Mouse (Mus musculus) natural killer cell, adult 2 months (primary cell): Measurements from ENCODE around the gene Stx8.

ENCODE experiments used
- DNase-seq, 2 experiments: peaks; one replicate each; pipeline ENCODE4 v3.0.0; 2022; ENCODE audit warnings: low spot score in 2 of 2

The Stx8 gene

DNA sequence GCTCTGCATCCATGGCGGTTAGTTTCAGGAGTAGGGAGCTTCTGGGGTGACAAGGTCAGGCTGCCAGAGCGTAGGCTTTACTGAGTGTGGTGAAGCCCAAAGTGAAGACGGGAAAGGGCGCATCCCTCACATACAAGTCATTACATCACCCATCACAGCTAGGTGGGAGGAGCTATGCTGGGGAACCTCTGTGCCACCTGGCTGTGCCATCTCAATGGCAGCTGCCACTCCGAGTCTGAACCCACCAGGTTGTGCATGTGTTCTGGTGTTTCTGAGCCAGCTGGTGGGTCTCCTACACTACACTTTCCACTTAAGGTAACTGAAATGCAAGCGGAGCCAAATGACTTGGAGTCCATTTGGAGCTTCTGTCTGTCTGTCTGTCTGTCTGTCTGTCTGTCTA lies 261.8 kb downstream of the Stx8 start:
- DNase-seq, result no peak

DNA sequence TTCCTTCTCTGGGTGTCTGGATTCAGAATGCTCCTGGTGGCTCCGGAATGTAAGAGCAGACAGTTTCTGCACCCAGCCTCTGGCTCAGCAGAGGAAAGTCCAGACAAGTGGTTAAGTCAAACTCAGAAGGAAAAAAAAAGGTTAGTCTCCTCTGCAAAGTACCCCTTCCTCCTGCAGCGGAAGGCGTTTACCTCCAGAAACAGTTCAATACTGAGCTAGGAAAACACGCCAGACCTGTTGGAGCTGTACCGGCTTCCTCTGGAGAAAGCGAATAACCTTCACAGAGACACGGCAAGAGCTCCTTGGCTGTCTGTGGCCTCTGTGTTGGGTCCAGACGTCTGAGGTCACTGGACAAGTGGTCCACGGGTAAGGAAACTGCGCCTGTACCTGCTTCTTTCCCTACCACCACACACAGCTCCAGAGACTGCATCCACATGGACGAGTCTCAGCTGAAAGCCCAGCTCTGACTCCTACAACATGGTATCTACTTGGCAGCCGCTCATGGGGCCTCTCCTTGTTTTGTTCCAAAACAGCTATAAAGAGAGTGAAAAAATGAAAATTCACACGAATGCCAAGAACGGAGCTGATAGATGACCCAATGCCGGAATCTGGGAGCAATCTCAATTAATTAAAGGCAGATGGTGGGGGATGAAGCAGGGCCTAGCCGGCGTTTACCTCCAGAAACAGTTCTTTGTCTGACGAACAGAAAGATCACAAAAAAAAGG lies 263.1 kb downstream of the Stx8 start:
- no peak for DNase-seq

DNA sequence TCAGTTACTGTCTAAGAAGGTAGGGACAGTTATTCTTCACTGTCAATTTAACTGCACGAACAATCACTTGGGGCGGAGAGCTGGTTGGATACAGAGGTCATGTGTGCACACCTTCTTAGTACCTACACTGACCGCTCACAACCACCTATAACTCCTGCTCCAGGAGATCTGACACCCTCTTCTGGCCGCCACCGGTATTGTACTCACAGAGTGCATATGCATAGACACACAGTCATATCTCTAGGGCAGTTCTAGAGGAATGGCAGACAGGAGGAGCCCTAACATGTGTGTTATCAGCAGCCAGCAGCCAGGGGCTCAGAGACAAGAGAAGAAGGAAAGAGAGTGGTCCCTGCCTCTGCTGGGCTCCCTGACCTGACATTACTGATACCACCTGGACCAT lies 265.6 kb downstream of the Stx8 start:
- no peak for DNase-seq

DNA sequence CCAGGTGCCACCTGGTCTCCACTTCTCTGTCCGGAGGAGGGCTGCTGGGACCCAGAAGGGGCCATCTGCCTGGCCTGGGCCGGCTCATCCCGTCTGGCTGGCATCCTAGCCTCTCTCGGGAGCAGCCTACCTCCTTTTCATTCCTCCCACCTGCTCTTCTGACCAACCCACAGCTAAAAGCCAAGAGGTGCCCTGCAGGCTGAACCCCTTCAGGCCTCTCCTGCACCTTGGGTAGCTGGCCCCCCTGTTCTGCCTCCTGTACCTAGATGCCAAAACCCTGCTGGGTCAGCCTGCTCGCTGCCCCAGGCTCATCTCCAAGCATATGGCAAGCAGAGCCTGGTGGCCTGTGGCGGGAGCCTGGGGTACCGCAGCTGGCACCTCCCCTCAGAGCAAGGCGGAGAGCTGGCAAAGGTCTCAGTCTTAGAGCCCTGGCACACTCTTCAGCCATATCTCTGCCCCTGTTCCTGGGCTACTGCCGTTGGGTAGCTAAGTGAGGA lies 267.5 kb downstream of the Stx8 start:
- DNase-seq, result no peak

DNA sequence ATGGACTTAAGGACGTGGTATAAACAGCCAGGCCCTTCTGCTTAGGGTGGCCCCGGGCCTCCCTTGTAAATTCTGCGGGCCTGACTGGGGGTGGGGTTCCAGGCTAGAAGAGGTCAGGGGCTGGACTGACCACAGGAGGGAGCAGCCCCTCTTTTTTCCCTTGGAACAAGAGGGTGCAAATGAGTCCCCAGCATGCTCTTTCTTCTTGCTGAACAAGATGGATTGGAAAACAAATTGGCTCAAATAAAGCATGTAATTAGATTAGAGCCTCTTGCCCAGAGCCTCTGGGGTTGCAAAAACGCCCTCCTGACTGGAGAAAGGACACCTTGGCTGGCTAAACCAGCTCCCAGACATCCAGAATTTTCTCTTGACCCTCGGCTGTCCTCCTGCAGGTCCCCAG lies 273.8 kb downstream of the Stx8 start:
- no peak for DNase-seq

DNA sequence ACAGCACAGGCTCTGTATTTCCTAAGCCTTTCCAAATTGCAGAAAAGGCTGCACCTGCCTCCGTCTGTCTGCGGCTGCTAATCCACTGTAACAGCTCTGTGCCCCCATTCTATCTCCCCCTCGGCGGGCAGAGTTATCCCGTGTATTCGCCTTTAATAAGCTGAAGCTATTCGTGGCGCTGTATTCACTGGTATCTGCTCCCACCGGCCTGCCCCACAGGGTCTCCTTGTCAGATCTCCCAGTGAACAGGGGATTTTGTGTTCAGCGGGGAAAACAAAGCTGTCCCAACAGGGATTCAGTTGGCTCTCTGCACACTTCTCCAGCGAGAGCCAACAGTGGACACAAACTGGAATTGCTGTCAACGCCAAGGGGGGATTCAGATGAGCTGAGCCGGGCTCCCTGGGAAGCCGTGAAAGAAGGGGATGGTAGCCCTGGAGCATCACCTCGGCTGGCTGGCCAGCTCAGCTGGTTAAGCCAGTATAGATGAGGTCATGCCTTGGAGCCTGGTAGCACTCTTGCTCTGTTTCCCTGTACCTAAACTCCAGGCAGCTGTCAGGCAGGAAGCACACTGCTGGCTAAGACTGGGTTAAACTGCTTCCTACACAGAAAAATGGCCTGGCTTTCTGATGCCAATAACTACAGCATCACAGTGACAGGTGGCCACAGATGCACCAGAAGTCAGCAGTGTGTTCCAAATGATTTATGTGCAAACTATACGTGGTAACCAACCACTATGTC lies 278.4 kb downstream of the Stx8 start:
- DNase-seq, result no peak

DNA sequence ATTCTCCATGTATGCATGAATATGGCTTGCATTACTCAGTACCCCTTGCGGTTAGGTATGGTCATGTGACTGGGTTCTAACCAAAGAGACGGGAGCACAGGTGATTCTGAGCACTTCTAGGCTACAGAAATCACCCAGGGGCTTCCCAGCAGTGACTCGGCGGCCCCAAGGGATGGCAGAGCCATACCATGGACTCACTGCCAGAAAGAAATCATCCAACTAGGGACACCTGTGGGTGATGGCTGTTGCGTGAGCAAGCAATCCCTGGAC lies 278.9 kb downstream of the Stx8 start:
- no peak for DNase-seq

DNA sequence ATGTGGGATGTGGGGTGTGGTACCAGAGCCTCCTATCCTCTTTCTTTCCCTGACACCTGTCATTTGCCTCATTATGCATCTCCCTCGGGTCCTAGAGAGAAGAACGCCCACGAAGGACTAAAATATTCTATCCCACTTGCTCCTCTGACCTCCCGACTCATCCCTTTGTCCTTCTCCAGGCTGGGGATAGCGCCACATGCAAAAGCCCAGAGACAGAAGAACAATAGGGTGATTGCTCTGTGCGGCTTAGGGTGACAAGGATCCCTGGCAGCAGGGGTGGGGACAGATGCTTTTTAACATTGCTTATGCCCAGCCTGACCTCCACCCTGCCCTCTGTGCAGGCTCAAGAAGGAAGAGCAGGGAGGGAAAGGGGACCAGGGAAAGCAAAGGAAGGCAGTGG lies 281.9 kb downstream of the Stx8 start:
- DNase-seq, result no peak

DNA sequence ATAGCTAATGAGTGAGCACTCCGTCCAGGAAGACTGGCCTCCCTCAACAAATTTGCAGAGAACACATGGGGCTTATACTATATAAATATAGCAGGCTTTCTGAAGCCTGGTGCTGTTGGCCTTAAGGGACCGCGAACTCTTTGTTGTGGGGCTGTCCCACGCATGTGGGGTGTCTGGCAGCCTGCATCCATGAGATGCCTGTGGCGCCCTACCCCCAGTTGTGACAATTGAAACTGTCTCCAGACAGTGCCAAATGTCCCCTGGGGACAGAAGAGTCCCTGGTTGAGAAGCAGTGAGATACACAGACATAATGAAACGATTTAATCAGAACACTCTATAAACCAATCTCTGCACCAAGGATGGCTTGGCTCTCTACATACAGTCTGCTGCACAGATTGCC lies 284.1 kb downstream of the Stx8 start:
- no peak for DNase-seq

DNA sequence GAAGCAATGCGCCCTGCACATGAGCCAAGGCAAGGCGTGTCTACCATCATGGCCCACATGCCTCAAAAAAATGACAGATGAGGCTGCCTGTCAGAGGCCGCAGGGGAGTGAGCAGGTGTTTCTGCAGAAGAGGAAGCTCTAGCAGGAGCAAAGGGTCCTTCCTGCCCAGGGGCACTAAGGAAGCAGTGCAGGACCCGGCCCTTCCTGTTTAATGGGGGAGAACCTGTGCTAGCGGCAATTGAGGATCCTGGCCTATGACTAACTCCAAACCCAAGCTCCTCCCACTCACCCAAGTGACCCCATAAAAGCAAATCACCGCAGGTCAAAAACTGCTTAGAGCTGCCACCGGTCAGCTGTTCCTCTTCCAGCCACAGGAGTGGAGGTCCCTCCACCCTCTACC lies 287.5 kb downstream of the Stx8 start:
- no peak for DNase-seq
